Mouse (Mus musculus): ENCODE data around the gene Vmn2r54.
"Not testable (repeated sequence)": the region's sequence is repeated elsewhere in the genome, so short reads cannot be mapped to it uniquely, and the experiment has no call there.

DNA sequence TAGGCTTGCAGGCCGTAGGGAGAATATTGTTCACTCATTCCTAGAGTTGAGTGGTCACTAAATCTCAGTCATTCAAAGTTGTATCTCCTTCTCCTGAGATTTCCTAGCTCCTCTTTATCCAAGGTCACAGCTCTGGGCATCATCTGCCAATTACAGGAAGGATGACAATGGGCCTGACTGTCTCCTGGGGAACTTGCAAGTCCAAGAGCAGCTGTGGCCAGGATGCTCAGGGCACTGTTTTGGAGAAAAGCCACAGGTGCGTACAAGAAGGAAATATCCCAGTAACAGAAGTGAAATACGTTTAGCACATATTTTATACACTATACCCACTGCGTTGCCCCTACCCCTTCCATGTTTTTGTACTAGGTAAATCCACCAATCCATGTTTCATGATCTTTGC is at the start of gene Vmn2r54:
- TF ChIP-seq CTCF (IDR thresholded peaks at IDR 0.05; ENCODE audit: extremely low read depth, insufficient read length, insufficient replicate concordance, low read depth, low read length); POLR2A (IDR thresholded peaks at IDR 0.05; ENCODE audit: low read depth, low read length): not testable (repeated sequence)
